Mouse (Mus musculus): ENCODE measurements around the gene Abi3. TPM values are rescaled to one million over a fixed set of nuclear protein-coding genes. Genes with fewer than 3 reads are reported as not detected.
"Not testable (repeated sequence)": the region's sequence is repeated elsewhere in the genome, so short reads cannot be mapped to it uniquely, and the experiment has no call there.

Gene Abi3
- 10 to 100 TPM; 11.5 to 14.8 TPM for total RNA-seq (2021)
- long read RNA-seq, experiment 1, full-length matches to known transcripts = 4 of 10 reads
- long read RNA-seq, experiment 1, partial matches to known transcripts = 0 of 10 reads
- long read RNA-seq, experiment 1, other reads (novel, unspliced or antisense) = 6 of 10 reads
- long read RNA-seq, experiment 2, full-length matches to known transcripts = 4 of 14 reads
- long read RNA-seq, experiment 2, partial matches to known transcripts = 0 of 14 reads
- long read RNA-seq, experiment 2, other reads (novel, unspliced or antisense) = 10 of 14 reads

GRCm38 (mm10) chr11:95842074-95842681, at the start of gene Abi3:
Abi3 (minus strand) TSS chr11:95842476.
- peak; percentile 66 for DNase-seq

- no peak for DNase-seq
Measured at GRCm38 (mm10) chr11:95890462-95891051, 48.3 kb upstream of the Abi3 start.

GRCm38 (mm10) chr11:95879861-95880260, 37.6 kb upstream of the Abi3 start:
- not testable (repeated sequence) for DNase-seq

- peak; percentile 77 for DNase-seq
Measured at GRCm38 (mm10) chr11:95876296-95876695, 34.0 kb upstream of the Abi3 start.

GRCm38 (mm10) chr11:95875804-95876203, 33.5 kb upstream of the Abi3 start:
- peak; percentile 8 for DNase-seq

GRCm38 (mm10) chr11:95869918-95870470, 27.7 kb upstream of the Abi3 start:
- DNase-seq = no peak

- DNase-seq = no peak
Measured at GRCm38 (mm10) chr11:95869442-95869841, 27.2 kb upstream of the Abi3 start.

- DNase-seq = no peak
Measured at GRCm38 (mm10) chr11:95861397-95861796, 19.1 kb upstream of the Abi3 start.

- no peak for DNase-seq
Measured at GRCm38 (mm10) chr11:95860071-95860490, 17.8 kb upstream of the Abi3 start.

GRCm38 (mm10) chr11:95859468-95859855, 17.2 kb upstream of the Abi3 start:
- peak; percentile 81 for DNase-seq

GRCm38 (mm10) chr11:95858528-95859467, 16.5 kb upstream of the Abi3 start:
- peak; percentile 97 for DNase-seq

- DNase-seq = no peak
Measured at GRCm38 (mm10) chr11:95857716-95858527, 15.6 kb upstream of the Abi3 start.

GRCm38 (mm10) chr11:95857306-95857705, 15.0 kb upstream of the Abi3 start:
- DNase-seq = no peak

GRCm38 (mm10) chr11:95853684-95854083, 11.4 kb upstream of the Abi3 start:
- DNase-seq = peak; percentile 83

- peak; percentile 42 for DNase-seq
Measured at GRCm38 (mm10) chr11:95850898-95851297, 8.6 kb upstream of the Abi3 start.

GRCm38 (mm10) chr11:95844935-95845334, 2.7 kb upstream of the Abi3 start:
- DNase-seq = no peak

- DNase-seq = no peak
Measured at GRCm38 (mm10) chr11:95843421-95843950, 1.2 kb upstream of the Abi3 start.

GRCm38 (mm10) chr11:95842953-95843352, 677 bp upstream of the Abi3 start:
- no peak for DNase-seq

GRCm38 (mm10) chr11:95841498-95841830, 812 bp downstream of the Abi3 start:
- no peak for DNase-seq

- DNase-seq = no peak
Measured at GRCm38 (mm10) chr11:95840694-95841497, 1.4 kb downstream of the Abi3 start.

Measured in adrenal gland, postnatal 10 days (tissue).